Mouse (Mus musculus) c-Kit-positive CD71-positive TER-119-positive erythroid progenitor cells, embryonic 14.5 days (primary cell): ENCODE measurements around the gene Clybl.

Experiments
- DNase-seq: peaks from one replicate; pipeline ENCODE4 v3.0.0-alpha.2; 2013; ENCODE audit warnings: low spot score

Gene Clybl

DNA sequence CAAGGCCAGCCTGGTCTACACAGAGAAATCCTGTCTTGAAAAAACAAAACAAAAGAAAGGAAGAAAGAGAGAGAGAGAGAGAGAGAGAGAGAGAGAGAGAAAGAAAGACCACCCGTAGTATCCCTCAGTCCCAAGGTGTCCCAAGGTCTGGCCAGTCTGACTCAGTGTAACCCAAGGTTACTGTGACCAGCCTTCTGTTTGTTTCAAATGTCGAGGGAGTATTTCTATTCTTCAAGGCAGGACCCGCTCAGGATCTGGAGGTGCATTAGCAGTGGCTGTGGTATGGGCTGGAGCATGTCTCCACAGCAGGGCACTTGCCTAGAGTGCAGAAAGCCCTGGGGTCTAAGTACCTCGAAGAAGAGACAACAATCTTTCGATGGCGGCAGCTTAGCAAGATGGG, 15.3 kb downstream of the Clybl start:
- no peak for DNase-seq

DNA sequence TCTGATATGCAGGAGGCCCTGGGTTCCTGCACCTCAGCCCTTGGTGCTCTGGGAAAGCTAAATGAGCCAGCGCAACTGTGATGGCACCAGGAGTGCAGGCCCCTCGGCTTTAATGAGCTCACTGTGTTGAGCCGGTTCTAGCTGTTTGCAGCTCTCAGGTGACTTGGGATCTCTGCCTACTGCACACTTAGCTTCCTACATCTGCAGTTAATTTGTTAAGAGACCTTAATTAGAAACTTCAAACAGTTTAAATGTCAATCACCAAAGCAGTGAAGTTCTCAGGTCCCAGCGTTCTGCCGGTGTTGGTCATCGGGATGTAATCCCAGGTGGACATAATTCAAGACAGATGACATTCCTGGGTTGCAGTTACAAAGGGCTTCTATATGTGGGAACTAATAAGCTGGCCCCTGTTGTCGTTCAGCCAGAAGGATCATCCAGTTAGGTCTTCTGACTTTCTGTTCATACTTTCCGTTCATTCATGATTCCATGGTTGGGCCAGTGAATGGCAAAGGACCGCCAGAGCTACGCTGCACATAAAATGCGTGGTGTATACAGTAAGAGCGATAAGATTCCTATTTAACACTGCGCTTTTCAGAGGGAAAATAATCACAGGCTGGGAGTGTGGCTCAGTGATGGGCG, 18.9 kb downstream of the Clybl start:
- no peak for DNase-seq

DNA sequence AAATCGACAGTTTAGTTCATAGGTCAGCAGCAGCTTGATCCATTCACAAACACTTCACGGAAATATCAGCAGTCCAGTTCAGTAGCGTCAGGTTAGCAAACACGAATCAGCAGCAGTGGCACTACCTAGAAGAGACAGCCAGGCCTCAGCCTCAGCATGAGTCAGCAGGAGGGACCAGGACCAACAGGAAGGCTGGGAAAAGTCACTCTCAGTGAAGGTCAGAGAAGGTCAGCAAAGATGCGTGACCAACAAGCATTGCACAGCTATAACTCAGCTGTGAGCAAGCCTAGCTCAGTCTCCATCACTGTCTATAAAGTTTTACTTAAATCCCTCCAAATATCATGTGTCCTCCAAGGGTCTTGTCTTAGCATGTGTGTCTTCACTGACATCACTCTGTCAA, 27.7 kb downstream of the Clybl start:
- no peak for DNase-seq

DNA sequence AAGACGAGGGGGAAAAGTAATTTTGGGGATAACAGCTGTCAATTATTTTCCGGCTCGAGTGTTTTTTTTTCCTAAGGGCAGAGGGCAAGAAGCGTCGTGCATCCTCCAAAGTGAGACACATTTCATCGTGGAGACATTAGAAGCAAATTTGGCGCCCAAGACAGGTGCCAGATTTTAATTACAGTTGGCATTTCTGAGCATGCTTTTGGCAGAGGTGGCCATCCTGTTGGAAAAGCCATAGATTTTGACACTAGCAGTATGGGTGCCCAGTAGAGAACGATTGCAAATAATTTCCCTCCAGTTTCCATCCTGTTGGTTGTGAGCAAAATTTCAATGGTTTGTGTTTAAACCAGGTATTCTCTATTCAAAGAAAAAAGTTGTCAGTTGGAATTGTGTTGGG, 32.1 kb downstream of the Clybl start:
- no peak for DNase-seq

DNA sequence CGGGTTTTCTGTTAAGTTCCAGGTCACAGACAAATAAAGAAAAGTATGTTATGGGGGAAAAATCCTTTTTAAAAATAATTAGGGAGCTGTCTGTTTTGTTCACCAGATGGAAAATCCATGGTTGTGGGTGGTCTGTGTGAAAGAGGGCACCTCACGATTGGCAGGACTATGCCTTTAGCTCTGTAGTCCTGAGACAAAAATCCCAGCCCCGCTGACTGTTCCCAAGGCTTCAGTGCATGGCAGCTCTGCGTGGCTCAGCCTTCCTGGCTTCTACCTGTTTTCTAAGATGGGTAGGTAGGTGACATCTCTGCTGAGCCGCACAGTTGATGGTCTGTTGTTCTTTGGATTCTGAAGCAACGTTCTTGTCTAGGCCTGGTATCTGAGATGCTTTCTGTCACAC, 32.6 kb downstream of the Clybl start:
- no peak for DNase-seq

DNA sequence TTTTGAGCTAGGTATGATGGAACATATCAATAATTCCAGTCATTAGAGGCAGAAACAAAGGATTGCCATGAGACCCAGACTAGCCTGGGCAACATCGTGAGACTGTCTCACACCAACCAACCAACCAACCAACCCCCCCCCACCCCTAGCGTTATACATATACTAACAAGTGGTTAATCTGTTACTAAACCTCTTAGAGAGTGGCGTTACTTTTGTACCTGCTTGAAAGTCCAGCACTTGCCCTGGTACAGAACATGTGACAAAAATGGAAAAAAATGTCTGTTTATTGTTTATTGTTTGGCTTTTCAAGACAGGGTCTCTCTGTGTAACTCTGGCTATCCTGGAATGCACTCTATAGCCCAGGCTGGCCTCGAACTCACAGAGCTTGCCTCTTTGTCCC, 35.7 kb downstream of the Clybl start:
- no peak for DNase-seq

DNA sequence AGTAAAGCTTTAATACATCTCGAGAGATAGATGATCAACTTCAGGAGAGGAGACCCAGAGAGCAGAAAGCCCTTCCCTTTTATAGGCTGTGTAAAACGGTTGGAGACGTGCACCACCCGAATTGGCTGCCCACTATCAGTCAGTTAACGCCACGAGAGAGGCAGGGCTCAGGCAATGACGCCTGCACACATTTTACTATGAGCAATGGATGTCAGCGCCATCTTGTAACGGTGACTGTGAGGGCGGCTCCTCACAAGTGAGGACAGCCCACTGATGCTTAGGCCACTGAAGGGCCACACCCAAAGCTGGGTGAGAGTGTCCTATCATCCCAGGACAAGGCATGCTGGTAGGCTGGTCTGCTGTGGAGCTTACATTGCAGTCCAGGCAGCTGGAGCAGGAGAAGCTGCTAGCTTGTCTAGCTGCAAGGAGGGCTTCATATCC, 41.5 kb downstream of the Clybl start:
- no peak for DNase-seq

DNA sequence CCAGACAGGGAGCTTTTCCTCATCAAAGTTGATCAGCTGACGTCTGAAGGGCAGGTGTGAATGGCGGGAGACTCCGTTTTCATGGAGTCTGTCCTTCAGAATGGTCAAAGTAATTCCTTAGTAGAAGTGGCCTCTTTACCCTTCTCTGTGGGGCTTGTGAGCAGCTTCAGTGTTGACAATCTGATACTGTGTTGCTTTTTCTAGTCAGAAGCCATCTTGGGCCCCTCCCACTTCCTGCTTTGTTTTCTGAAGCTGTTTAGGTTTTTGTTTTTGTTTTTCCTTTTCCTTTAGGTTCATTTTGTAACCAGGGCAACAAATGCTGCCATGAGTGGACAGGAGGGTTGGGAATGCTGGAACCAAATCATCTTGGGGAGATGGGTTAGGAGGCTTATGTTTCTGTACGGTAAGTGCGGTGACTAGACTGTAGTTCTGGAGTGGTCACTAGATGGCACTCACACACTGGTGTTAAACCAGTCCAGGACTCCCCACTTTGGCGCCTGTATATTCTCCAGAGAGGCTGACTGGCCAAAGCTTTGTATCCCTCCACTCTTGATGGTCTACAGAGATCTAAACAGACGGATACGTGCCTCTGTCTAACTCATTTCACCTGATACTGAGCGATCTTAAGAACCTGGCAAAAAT, 42.1 kb downstream of the Clybl start:
- peak; percentile 55 for DNase-seq

DNA sequence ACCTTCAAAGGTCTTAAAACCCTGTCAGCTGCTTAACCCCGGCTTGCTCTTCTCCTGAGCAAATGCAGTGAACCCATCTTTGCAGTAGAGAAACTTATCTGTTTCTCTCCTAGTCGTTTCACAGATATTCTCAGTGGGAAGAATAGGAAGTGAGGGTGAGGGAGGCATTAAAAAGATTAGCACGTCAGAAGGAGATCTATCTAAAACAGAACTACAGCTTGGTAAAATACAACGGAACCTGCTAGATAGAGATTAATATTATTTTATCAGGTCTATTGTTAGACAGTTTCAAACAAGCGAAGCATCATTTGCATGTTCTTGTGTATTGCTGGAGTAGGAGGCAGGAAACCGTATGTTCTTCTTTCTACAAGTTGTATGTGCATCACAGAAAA, 42.6 kb downstream of the Clybl start:
- DNase-seq = no peak

DNA sequence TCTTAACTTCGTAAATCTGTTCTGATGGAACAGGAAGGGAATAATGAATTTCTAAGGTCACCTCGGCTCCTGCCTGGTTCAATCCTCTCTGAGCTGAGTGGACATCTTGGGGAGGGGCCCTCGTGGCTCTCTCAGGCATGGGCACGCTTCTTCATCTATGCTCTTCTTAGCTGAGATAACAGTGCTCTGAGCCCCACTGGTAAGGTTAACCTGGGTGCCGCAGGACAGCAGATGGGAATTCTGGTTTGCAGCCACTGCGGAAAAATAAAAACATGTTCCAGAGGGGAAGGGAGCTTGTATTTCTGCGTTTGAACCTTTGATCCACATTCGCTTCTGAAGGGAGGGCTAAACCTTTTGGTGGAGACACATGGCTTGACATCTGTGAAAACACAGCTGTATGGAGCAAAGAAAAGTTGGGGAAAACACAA, 43.0 kb downstream of the Clybl start:
- no peak for DNase-seq

DNA sequence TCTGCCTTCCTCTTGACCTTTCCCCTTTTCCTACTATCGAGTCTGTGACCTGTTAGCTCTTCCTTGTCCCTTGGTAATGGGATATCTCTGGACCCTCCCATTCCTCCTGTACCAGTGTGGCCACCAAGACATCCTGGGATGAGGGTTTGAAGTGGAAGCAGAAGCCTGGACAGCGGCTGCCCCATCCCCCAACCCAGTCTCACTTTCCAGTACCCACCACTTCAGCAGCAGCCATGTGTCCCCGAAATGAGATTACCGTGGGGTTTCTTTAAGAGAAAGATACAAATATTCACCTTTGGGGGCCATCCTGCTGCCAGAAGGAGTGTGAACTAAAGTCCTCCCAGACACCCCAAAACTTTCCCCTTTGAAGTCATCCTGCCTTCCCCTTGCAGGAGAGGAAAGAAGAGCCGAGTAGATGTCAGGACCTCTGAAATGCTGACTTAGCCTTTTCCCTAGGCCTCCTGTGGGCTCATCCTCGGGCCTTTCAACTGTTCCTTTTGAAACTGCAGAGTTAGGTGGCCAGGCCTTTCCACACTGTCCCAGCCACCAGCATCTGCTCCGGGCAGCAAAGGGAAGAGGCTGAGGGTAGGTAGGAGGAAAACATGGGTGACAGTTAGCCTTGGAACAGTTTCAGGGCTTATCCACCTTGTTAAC, 44.1 kb downstream of the Clybl start:
- no peak for DNase-seq

DNA sequence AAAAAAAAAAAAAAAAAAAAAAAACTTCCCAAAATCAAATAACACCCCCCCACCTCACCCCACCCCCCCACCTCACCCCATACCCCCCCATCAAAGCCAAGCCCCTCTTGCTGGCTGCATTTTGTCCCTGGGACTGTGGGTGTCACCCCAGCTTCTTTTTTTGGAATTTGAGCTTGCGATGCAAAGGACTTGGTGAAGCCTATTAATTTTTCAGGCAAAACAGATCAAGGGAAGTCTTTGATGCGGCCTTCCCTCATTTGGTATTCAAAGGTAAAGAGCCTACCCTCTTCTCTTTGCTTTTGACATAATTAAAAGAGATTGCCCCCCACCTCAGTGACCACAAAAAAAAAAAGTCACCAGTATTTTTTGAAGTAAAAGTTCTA, 44.6 kb downstream of the Clybl start:
- DNase-seq = no peak

DNA sequence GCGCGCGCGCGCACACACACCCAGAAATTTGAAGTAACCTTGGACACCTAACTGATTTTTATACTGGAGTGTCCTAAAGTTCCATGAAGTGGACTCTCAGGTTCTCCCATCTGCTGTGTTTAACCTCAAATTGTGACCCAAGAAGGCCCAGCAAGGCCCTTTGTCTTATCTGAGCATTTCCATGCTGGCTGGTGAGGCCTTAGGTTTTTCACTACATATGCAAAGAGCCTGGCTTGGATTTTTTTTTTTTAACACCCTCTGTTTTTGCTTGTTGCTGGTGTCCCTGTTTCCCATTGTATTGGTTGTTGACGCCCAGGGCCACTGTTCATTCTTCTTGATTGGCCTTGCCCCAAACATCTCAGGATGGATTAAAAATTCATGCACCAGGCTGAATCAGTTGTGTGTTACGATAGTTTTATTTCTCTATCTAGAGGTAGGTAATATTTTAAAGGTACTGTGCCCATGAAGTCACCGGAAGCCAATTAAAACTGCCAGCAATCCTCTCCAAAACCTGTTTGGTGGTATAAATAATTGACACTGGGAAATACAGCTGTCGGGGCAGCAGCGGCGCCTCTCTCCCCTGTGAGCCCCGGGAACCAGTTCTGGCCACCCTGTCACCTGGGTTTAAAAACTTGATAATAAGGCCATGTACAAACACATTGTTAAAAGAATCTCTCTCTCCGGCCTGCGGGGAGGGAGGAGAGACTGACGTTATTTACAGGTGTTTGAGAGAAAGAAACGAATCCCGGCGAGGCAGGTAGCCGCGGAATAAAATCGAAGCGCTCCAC, 45.4 kb downstream of the Clybl start:
- no peak for DNase-seq

DNA sequence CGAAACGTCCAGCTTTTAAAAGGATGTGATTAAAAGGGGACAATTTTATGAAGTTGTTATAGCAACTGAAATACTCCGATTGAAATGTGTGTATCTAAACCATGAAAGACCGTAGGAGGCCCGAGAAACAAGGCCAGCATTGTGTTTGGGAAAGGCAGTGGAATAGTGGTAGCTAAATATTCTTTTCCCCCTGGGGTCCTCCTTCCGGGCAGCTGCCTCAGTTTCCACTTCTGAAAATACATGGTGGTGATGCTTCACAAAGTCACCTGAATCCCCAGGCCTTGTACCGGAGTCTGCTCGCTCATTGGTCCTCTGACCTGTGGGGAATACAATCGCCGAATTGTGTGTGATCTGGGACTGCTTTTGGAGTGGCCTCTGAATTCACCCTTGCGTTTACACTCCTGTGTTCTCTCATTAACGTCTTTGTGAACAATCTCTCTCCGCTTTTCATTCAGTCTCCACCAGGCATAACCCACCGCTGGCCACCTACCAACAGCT, 46.0 kb downstream of the Clybl start:
- DNase-seq = no peak

DNA sequence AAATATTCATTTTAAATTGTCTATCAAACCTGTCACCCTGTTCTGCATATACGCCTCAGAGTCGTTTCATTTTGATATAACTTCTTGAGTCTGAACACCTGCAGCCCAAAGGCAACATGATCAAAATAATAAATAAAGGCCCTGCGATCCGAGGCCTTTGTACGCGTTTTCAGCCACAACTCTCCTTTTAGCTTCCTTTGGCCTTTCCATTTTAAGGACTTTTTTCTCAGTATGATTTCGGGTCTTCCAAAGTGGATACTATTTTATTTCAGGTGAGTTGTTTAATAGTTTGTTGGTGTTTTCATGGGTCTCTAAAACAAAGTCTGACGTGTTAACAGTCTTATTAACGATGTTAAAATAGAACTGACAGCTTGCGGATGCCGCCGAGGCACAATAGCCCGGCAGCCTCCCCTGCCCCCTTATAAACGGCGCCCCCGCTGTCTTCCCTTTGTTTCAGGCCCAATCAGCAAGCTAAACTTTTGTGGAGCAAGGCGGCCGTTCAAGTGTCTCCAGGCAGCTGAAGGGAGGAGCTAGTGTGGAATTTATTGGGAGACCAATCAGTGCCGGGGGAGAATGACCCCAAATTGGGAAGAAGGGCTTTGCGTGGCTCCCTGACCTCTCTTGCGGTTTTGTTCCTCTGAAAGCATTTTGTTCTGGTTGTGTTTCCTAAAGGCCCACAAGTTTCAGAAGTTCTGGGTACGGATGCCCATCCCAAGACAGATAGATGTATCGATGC, 47.5 kb downstream of the Clybl start:
- no peak for DNase-seq

DNA sequence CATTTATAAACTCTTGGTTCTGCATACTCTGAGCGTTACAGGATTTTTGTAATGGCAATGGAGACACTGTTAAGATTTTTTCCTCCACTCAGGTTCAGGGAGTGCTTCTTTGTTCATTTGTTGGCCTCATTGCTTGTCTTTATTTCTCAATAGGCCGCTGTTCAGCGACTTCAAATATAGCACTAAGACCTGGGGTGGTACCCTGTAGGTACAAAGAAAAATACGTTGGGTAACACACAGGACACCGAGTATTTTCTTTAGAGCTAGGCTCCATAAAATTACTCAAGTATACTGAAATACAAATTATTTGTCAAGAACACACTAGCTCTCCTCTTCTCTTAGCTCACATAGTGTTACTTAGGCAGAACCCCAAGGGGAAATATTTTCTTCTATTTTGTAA, 48.5 kb downstream of the Clybl start:
- DNase-seq = no peak

DNA sequence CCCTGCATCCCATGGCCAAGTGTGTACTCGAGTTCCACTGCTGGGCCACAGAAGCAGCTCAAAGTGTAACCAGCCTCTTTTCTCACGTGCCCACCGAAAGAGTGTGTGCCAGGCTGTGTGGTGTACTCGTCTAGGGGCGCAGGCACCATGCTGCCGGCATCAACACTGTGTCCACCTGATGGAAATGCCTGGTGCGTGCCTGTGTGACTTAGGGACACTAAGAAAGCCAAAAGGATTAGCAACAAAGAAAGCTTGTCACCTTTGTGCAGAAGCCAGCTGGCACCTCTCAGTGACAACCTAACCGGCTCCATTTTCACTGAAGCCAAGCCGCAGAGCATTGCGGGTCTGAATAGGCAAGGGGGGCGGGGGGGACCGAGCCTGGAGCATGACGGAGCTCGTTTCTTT, 49.1 kb downstream of the Clybl start:
- no peak for DNase-seq

DNA sequence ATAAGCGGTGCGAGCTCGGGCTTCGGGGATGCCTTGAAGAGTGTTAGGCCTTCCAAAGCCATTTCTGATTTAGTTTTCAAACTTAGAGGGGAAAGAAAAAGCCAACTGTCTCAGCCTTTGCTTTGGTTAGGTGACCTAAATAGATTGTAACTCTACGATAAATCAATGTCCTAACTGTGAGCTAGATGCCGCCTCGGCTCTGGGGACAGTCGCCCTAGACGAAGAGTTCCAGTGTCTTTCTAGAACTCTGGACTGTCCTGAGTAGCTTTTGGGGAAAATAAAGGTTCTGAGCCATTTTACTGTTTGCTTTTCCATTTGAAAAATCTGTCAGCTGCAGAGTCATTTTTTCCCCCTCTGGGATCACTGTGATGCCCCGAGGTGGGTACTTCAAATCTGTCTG, 49.6 kb downstream of the Clybl start:
- DNase-seq = no peak

DNA sequence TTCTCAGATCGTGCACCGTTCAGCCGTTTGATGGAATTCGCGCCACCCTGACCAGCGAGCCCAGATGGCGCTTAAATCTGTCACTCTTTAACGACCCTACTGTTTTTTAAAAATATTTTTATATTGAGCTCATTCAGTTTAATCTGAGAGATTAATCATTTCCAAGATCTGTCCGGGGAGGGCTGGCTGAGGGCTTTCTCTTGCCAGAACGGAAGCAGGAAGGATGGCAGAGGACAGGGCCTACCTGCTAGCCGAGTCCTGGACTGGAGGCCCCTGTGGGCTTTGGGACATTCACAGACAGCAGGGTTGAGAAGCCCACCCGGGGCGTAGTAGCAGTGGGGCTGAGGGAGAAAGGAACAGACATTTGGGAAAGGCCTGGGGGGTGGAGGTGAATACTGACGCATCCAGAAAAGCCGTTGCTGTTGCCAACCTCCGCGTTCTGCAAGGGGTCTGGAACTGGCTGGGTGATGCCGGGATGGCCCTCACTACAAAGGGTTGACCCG, 51.8 kb downstream of the Clybl start:
- no peak for DNase-seq

DNA sequence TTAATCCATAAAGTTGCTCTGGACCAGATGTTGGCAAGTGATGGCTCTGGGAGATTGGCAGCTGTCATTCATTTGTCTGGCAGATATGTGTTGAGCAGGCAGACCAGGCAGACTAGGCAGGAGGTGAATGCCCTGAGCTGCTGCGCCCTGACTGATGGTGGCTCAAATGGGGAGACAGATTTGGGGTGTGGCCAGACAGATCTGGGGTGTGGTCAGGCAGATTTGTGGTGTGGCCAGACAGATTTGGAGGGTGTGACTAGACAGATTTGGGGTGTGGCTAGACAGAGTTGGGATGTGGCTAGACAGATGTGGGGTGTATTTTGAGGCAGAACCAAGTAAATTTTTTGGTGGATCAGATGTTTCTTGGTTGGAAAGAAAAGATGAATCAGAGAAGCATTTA, 62.4 kb downstream of the Clybl start:
- DNase-seq = no peak

DNA sequence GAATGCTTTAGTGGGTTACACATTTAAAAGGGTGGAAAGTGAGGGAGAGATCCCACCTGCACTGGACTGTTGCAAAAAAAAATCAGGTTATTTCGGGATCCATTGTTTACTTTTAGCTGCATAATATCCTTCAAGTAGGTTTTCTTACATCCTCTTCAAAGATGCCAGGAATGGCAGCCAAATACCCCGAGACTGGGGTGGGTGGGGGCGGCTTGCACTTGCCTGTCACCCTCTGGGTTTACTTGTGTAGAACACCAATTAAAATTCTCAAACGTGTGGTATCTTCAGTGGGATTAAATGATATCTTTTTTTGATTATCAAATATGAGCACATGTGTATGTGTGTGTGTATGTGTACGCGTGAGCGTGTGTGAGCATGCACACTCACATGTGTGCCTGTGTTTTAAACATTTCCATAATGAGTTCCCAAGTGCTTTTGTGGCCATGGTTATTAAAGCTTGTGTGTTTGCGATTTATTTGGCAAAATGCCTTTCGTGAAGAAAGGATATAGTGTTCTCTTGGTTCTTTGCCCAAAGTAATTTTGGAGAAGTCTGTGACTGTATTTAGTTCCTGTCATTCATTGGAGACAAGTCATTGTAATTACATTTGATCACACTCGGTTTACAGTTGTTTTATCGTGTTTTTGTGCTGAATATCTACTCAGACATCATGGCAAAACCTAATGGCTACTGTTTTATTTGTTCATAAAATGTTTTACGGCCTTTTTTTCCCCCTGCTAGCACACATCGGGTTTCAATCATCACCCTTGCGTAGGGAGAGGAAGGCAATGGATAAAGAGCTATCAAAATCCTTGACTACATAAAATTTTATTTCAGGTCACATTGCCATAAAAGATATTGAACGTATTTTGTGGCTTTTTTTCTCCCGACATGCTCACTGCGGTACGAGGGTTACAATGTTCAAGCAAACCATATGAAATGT, 65.7 kb downstream of the Clybl start:
- no peak for DNase-seq
